18 mouse cellular contexts compared by ENCODE assay signal in genomic region chr1:137648832-137649231, GRCm38 (mm10).
"Had no signal": no experiment of that assay in that cellular context is flagged by ENCODE, and none has a peak within 500 bp of the region (broad histone marks: within the 10 kb centered on the region; RNA-seq: fewer than 3 reads in every experiment).

No protein-coding gene starts in this region.

- H3K4me1 ChIP-seq: liver, embryonic 15.5 days; megakaryocyte, embryonic 14.5 days had no signal

- DNase-seq: liver, postnatal 0 days; lung, adult 2 months; lung, postnatal 14 days; lung, postnatal 36 days; right cerebral cortex, postnatal 25 days; right cerebral cortex, postnatal 4 days; spleen, adult 18-20 months; thymus, adult 2 months; thymus, postnatal 25 days; thymus, postnatal 4 days had no signal

- H3K4me3 ChIP-seq: liver, embryonic 15.5 days; lung, embryonic 15.5 days; megakaryocyte, embryonic 14.5 days; midbrain, embryonic 12.5 days; midbrain, embryonic 15.5 days; neural tube, embryonic 12.5 days had no signal

- H3K9ac ChIP-seq: liver, embryonic 15.5 days; liver, postnatal 0 days; lung, embryonic 15.5 days; midbrain, embryonic 12.5 days; midbrain, embryonic 15.5 days; neural tube, embryonic 12.5 days had no signal

- H3K27ac ChIP-seq: liver, embryonic 15.5 days; macrophage; midbrain, embryonic 12.5 days; midbrain, embryonic 15.5 days; neural tube, embryonic 12.5 days had no signal

- H3K4me2 ChIP-seq: liver, embryonic 15.5 days; lung, embryonic 15.5 days; midbrain, embryonic 12.5 days; midbrain, embryonic 15.5 days; neural tube, embryonic 12.5 days had no signal

- ATAC-seq: liver, postnatal 0 days; lung, postnatal 0 days; midbrain, embryonic 15.5 days had no signal

- H3K36me3 ChIP-seq: liver, embryonic 15.5 days; lung, embryonic 15.5 days; midbrain, embryonic 12.5 days; midbrain, embryonic 15.5 days; neural tube, embryonic 12.5 days had no signal

- H3K27me3 ChIP-seq: liver, embryonic 15.5 days; lung, embryonic 15.5 days; megakaryocyte, embryonic 14.5 days; midbrain, embryonic 12.5 days; midbrain, embryonic 15.5 days; neural tube, embryonic 12.5 days had no signal

- H3K9me3 ChIP-seq: liver, embryonic 15.5 days; lung, embryonic 15.5 days; megakaryocyte, embryonic 14.5 days; midbrain, embryonic 12.5 days; midbrain, embryonic 15.5 days; neural tube, embryonic 12.5 days had no signal
